Mouse (Mus musculus) ZHBTc4 (cell line): Measurements from ENCODE around the gene Erbb2.
"Not testable (repeated sequence)": the region's sequence is repeated elsewhere in the genome, so short reads cannot be mapped to it uniquely, and the experiment has no call there.

ENCODE experiments used
- DNase-seq: peaks from one replicate; pipeline ENCODE4 v3.0.0-alpha.2; 2011; ENCODE audit warnings: low read depth, low spot score

Erbb2 gene

GRCm38 (mm10) chr11:98412273-98412796, at the start of gene Erbb2:
TSS of gene Erbb2 (plus strand) at chr11:98412470.
- DNase-seq: peak; percentile 96

GRCm38 (mm10) chr11:98363817-98364216, 48.5 kb upstream of the Erbb2 start:
- DNase-seq: no peak

- DNase-seq: no peak
Observed at GRCm38 (mm10) chr11:98364410-98364809, 47.9 kb upstream of the Erbb2 start.

GRCm38 (mm10) chr11:98366290-98366689, 46.0 kb upstream of the Erbb2 start:
- DNase-seq: no peak

GRCm38 (mm10) chr11:98367171-98367862, 45.0 kb upstream of the Erbb2 start:
- DNase-seq: no peak

GRCm38 (mm10) chr11:98367863-98368186, 44.4 kb upstream of the Erbb2 start:
- no peak for DNase-seq

GRCm38 (mm10) chr11:98369337-98369736, 42.9 kb upstream of the Erbb2 start:
- no peak for DNase-seq

GRCm38 (mm10) chr11:98370588-98370987, 41.7 kb upstream of the Erbb2 start:
- no peak for DNase-seq

- peak; percentile 86 for DNase-seq
Observed at GRCm38 (mm10) chr11:98371556-98372240, 40.6 kb upstream of the Erbb2 start.

- DNase-seq: peak; percentile 81
Observed at GRCm38 (mm10) chr11:98372406-98372805, 39.9 kb upstream of the Erbb2 start.

GRCm38 (mm10) chr11:98373244-98373643, 39.0 kb upstream of the Erbb2 start:
- no peak for DNase-seq

- DNase-seq: no peak
Observed at GRCm38 (mm10) chr11:98374266-98374665, 38.0 kb upstream of the Erbb2 start.

GRCm38 (mm10) chr11:98376756-98377155, 35.5 kb upstream of the Erbb2 start:
- no peak for DNase-seq

- no peak for DNase-seq
Observed at GRCm38 (mm10) chr11:98377787-98378186, 34.5 kb upstream of the Erbb2 start.

- no peak for DNase-seq
Observed at GRCm38 (mm10) chr11:98379379-98379778, 32.9 kb upstream of the Erbb2 start.

- DNase-seq: no peak
Observed at GRCm38 (mm10) chr11:98380106-98380505, 32.2 kb upstream of the Erbb2 start.

GRCm38 (mm10) chr11:98381651-98382050, 30.6 kb upstream of the Erbb2 start:
- DNase-seq: no peak

- not testable (repeated sequence) for DNase-seq
Observed at GRCm38 (mm10) chr11:98382405-98382804, 29.9 kb upstream of the Erbb2 start.

GRCm38 (mm10) chr11:98383261-98384030, 28.8 kb upstream of the Erbb2 start, which contains the start of gene Tcap:
TSS of gene Tcap (plus strand) at chr11:98383811.
- DNase-seq: no peak

GRCm38 (mm10) chr11:98384216-98384615, 28.1 kb upstream of the Erbb2 start:
- DNase-seq: no peak

GRCm38 (mm10) chr11:98384721-98385637, 27.3 kb upstream of the Erbb2 start:
- DNase-seq: no peak
